Mouse (Mus musculus) hindbrain, postnatal 0 days (tissue): ENCODE results near the gene Rtn3. TPM values are rescaled to one million over a fixed set of nuclear protein-coding genes. Genes with fewer than 3 reads are reported as not detected.

ENCODE experiments used
- ATAC-seq: fragments of 200-750 bp; cut with Nextera tagmentation; 2 replicates; pipeline ENCODE4 v1.8.0; 2017; ENCODE audit warnings: mild to moderate bottlenecking, moderate TSS enrichment, moderate library complexity
- DNase-seq: peaks from one replicate; pipeline ENCODE4 v3.0.0-alpha.2; 2015; ENCODE audit warnings: low spot score
- H3K27ac ChIP-seq: fragments of 300-500 bp; sonication (generic); 2 replicates; pipeline ENCODE4 v1.5.1; 2014; ENCODE audit warnings: mild to moderate bottlenecking
- H3K27me3 ChIP-seq: fragments of 300-500 bp; sonication (generic); 2 replicates; pipeline ENCODE4 v1.6.1; 2014; ENCODE audit warnings: low read length, mixed read lengths; ENCODE audit not compliant: insufficient read depth
- H3K36me3 ChIP-seq: fragments of 300-500 bp; sonication (generic); 2 replicates; pipeline ENCODE4 v1.6.1; 2014; ENCODE audit warnings: low read length, mixed read lengths; ENCODE audit not compliant: insufficient read depth
- H3K4me1 ChIP-seq: fragments of 300-500 bp; sonication (generic); 2 replicates; pipeline ENCODE4 v1.6.1; 2014; ENCODE audit warnings: antibody characterized with exemption, low read length, mixed read lengths; ENCODE audit not compliant: insufficient read depth
- H3K4me2 ChIP-seq: fragments of 300-500 bp; sonication (generic); 2 replicates; pipeline ENCODE4 v1.6.1; 2014; ENCODE audit warnings: low read depth, mild to moderate bottlenecking, low read length, moderate library complexity, mixed read lengths
- H3K4me3 ChIP-seq: fragments of 300-500 bp; sonication (generic); 2 replicates; pipeline ENCODE4 v1.5.1; 2014; ENCODE audit warnings: low read length
- H3K9ac ChIP-seq: fragments of 300-500 bp; sonication (generic); replicated peaks from 2 replicates; pipeline ENCODE4 v1.6.1; 2014; ENCODE audit warnings: mild to moderate bottlenecking, low read length, moderate library complexity, mixed read lengths
- H3K9me3 ChIP-seq: fragments of 300-500 bp; sonication (generic); 2 replicates; pipeline ENCODE4 v1.6.1; 2016; ENCODE audit warnings: low read length, mixed read lengths
- CTCF ChIP-seq: IDR thresholded peaks from 2 replicates; pipeline ENCODE4 v1.5.1; 2016; ENCODE audit warnings: antibody characterized with exemption, control low read depth, low read depth
- WGBS: fragments of 180-500 bp; shearing (Covaris S2); extraction: QIAGEN DNeasy Blood & Tissue Kit; methylation state at CpG from one replicate; pipeline ENCODE4 v1.1.7; 2014; 5-methylcytosine and 5-hydroxymethylcytosine counted together
- polyA plus RNA-seq: library from polyadenylated mRNA; unstranded; fragments of >200 nt; fragmentation: Nextera tagmentation; extraction: Ambion mirVana; gene quantifications from 2 replicates; pipeline ENCODE4 v1.2.1, GENCODE M21; 2015
- total RNA-seq: library from RNA; depleted of rRNA; stranded (reverse); fragments of >200 nt; gene quantifications from 2 replicates; pipeline ENCODE4 v1.2.3, GENCODE M21; 2014

The Rtn3 gene
- total and polyA plus RNA-seq, 2 experiments from 2014 or later: 366 to 704 TPM

DNA sequence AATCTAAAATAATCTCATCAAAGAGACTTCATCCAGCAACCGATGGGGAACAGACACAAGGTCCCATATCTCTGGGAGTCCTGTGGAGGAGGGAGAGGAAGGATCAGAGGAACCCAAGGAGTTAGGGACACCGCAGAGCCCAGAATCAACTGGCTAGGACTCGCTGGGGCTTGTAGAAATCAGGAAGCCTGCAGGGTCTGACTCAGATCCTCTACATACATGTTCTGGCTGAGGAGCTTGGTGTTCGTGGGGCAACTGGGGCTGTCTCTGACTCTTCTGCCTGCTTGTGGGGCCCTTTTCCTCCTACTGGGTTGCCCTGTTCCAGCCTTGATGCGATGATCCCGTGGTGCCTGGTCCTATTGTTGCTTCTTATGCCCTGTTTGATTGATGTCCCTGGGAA lies 8.9 kb upstream of the Rtn3 start:
- no peak overlapping the region for H3K4me3 ChIP-seq
- H3K27ac ChIP-seq: no peak overlapping the region
- DNase-seq: no peak
- H3K9ac ChIP-seq: no peak overlapping the region
- WGBS: 85% methylated on average over 6 of the region's 6 CpGs
- no peaks in the 10 kb centered on the region for H3K4me1 ChIP-seq
- H3K4me2 ChIP-seq: no peak overlapping the region
- TF ChIP-seq CTCF: no peak
- H3K27me3 ChIP-seq: no peaks in the 10 kb centered on the region
- ATAC-seq: no peak
- no peaks in the 10 kb centered on the region for H3K36me3 ChIP-seq
- no peaks in the 10 kb centered on the region for H3K9me3 ChIP-seq

DNA sequence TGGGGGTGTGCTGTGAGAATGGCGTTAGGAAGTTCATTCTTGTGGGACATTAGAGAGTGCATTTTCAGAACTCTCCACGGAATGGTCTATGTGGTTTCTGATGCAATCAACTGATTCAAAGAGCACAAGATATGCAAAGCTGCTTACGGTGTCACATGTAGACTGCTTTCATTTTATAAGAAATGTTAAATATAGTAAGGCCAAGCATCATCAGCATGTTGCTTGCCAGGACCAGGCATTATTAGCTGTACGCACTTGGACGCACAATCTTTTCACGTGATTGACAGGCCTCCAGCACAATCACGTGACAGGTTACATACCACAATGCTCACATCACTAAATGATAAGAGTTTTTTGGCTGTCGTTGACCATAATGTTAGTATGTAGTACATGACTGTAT lies 4.6 kb upstream of the Rtn3 start:
- H3K9ac ChIP-seq: no peak overlapping the region
- no peak overlapping the region for H3K4me3 ChIP-seq
- H3K27ac ChIP-seq: no peak overlapping the region
- no peak overlapping the region for H3K4me2 ChIP-seq
- no peak for ATAC-seq
- DNase-seq: no peak
- H3K4me1 ChIP-seq: 0 out of 2 replicates have a peak, but pooled peaks cover 3% of the 10 kb centered on the region
- WGBS: 86% methylated on average over 8 of the region's 8 CpGs
- no peak for TF ChIP-seq CTCF
- no peaks in the 10 kb centered on the region for H3K27me3 ChIP-seq
- H3K36me3 ChIP-seq: no peaks in the 10 kb centered on the region
- H3K9me3 ChIP-seq: no peaks in the 10 kb centered on the region

GRCm38 (mm10) chr19:7484076-7484475 lies 995 bp upstream of the Rtn3 start:
- peak overlapping the region; percentile 80 for H3K4me2 ChIP-seq
- TF ChIP-seq CTCF: no peak
- H3K9ac ChIP-seq: peak overlapping the region; percentile 96
- peak overlapping the region; percentile 85 for H3K4me3 ChIP-seq
- no peaks in the 10 kb centered on the region for H3K36me3 ChIP-seq
- H3K4me1 ChIP-seq: 0 out of 2 replicates have a peak, but pooled peaks cover 10% of the 10 kb centered on the region
- 36% methylated on average over 5 of the region's 5 CpGs for WGBS
- H3K27ac ChIP-seq: peak overlapping the region; percentile 100
- H3K9me3 ChIP-seq: no peaks in the 10 kb centered on the region
- ATAC-seq (no peak), DNase-seq (peak; percentile 51)
- H3K27me3 ChIP-seq: no peaks in the 10 kb centered on the region

- peak; percentile 50 for TF ChIP-seq CTCF
These were observed 416 bp upstream of the Rtn3 start for GRCm38 (mm10) chr19:7483512-7483882.

GRCm38 (mm10) chr19:7482266-7482598 lies 849 bp downstream of the Rtn3 start:
- peak overlapping the region; percentile 96 for H3K9ac ChIP-seq
- H3K4me2 ChIP-seq: peak overlapping the region; percentile 80
- no peaks in the 10 kb centered on the region for H3K9me3 ChIP-seq
- H3K4me1 ChIP-seq: peaks cover 13% of the 10 kb centered on the region; the same call in 1 of the 2 replicates
- 0% methylated on average over 7 of the region's 7 CpGs for WGBS
- H3K27ac ChIP-seq: peak overlapping the region; percentile 100
- ATAC-seq: no peak
- no peaks in the 10 kb centered on the region for H3K27me3 ChIP-seq
- H3K36me3 ChIP-seq: no peaks in the 10 kb centered on the region
- H3K4me3 ChIP-seq: peak overlapping the region; percentile 85
- DNase-seq: no peak
- no peak for TF ChIP-seq CTCF

More at GRCm38 (mm10) chr19:7483512-7483882, 416 bp upstream of the Rtn3 start:
- H3K36me3 ChIP-seq: no peaks in the 10 kb centered on the region
- H3K27me3 ChIP-seq: no peaks in the 10 kb centered on the region
- under 1% methylated on average over 6 of the region's 6 CpGs for WGBS
- DNase-seq (peak; percentile 85), ATAC-seq (peak; percentile 82)
- no peaks in the 10 kb centered on the region for H3K9me3 ChIP-seq
- H3K4me1 ChIP-seq: peaks cover 13% of the 10 kb centered on the region; the same call in 1 of the 2 replicates
- peak overlapping the region; percentile 80 for H3K4me2 ChIP-seq
- peak overlapping the region; percentile 96 for H3K9ac ChIP-seq
- peak overlapping the region; percentile 85 for H3K4me3 ChIP-seq
- H3K27ac ChIP-seq: peak overlapping the region; percentile 100

GRCm38 (mm10) chr19:7481541-7482265 lies 1.4 kb downstream of the Rtn3 start:
- peak overlapping the region; percentile 96 for H3K9ac ChIP-seq
- DNase-seq: peak; percentile 79
- peaks cover 13% of the 10 kb centered on the region; the same call in 1 of the 2 replicates for H3K4me1 ChIP-seq
- no peaks in the 10 kb centered on the region for H3K27me3 ChIP-seq
- peak overlapping the region; percentile 80 for H3K4me2 ChIP-seq
- 0 out of 2 replicates have a peak, but pooled peaks have one; percentile 33 for ATAC-seq
- peak overlapping the region; percentile 85 for H3K4me3 ChIP-seq
- WGBS: under 1% methylated on average over 12 of the region's 12 CpGs
- TF ChIP-seq CTCF: no peak
- H3K36me3 ChIP-seq: no peaks in the 10 kb centered on the region
- peak overlapping the region; percentile 100 for H3K27ac ChIP-seq
- no peaks in the 10 kb centered on the region for H3K9me3 ChIP-seq

GRCm38 (mm10) chr19:7479751-7480248 lies 3.3 kb downstream of the Rtn3 start:
- WGBS: 97% methylated on average over 3 of the region's 3 CpGs
- no peaks in the 10 kb centered on the region for H3K9me3 ChIP-seq
- H3K4me2 ChIP-seq: peak overlapping the region; percentile 80
- no peak overlapping the region for H3K9ac ChIP-seq
- TF ChIP-seq CTCF: no peak
- H3K27ac ChIP-seq: no peak overlapping the region
- no peaks in the 10 kb centered on the region for H3K36me3 ChIP-seq
- H3K4me3 ChIP-seq: peak overlapping the region; percentile 85; the same call in 1 of the 2 replicates
- DNase-seq (no peak), ATAC-seq (no peak)
- H3K4me1 ChIP-seq: peaks cover 13% of the 10 kb centered on the region; the same call in 1 of the 2 replicates
- no peaks in the 10 kb centered on the region for H3K27me3 ChIP-seq
